Mouse (Mus musculus): ENCODE measurements around the gene Gm9507.

DNA sequence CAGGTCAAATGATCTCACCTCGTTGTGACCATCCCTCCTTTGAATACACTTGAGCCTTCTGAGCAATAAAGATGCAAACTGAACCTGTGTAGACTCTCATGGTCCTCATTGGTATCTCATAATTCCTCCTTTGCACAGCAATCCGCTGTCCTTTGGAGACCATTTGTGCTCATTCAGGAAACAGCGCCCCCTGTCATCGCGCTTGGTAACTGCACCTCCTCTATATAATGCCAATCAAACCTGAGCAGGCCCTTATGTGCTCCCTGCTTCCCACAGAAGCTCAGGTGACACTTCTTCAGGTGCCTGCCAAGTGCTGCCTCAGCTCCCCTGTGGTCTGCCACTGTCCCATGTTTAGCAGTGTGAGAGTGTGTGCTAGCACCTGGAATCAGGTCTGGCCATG is 3.9 kb upstream of the Gm9507 start:
- TF ChIP-seq CTCF (IDR thresholded peaks at IDR 0.05; ENCODE audit: control insufficient read depth, insufficient read depth, insufficient read length) (no peak), CEBPB (IDR thresholded peaks at IDR 0.05; ENCODE audit: low read depth) (no peak), USF1 (IDR thresholded peaks at IDR 0.05; ENCODE audit: low read depth) (no peak), FOSL1 (IDR thresholded peaks at IDR 0.05; ENCODE audit: insufficient read depth, low read length, poor library complexity, severe bottlenecking) (no peak)

Measured in C2C12 (cell line).